Mouse (Mus musculus) ES-E14 (cell line): ENCODE measurements around the gene Sars2.

Source experiments
- HCFC1 ChIP-seq: IDR thresholded peaks from 2 replicates; pipeline ENCODE4 v1.6.1; 2012; ENCODE audit warnings: low read length, inconsistent platforms, borderline replicate concordance; ENCODE audit not compliant: insufficient read depth
- MAFK ChIP-seq: IDR thresholded peaks from 2 replicates; pipeline ENCODE4 v1.6.1; 2014; ENCODE audit warnings: mild to moderate bottlenecking, low read depth, low read length, inconsistent platforms; ENCODE audit not compliant: insufficient read depth
- ZC3H11A ChIP-seq: IDR thresholded peaks from 2 replicates; pipeline ENCODE4 v1.6.1; 2012; ENCODE audit warnings: low read depth, mild to moderate bottlenecking, inconsistent platforms, low read length, borderline replicate concordance
- ZNF384 ChIP-seq: IDR thresholded peaks from 2 replicates; pipeline ENCODE4 v1.6.1; 2012; ENCODE audit warnings: low read depth, low read length, inconsistent platforms

DNA sequence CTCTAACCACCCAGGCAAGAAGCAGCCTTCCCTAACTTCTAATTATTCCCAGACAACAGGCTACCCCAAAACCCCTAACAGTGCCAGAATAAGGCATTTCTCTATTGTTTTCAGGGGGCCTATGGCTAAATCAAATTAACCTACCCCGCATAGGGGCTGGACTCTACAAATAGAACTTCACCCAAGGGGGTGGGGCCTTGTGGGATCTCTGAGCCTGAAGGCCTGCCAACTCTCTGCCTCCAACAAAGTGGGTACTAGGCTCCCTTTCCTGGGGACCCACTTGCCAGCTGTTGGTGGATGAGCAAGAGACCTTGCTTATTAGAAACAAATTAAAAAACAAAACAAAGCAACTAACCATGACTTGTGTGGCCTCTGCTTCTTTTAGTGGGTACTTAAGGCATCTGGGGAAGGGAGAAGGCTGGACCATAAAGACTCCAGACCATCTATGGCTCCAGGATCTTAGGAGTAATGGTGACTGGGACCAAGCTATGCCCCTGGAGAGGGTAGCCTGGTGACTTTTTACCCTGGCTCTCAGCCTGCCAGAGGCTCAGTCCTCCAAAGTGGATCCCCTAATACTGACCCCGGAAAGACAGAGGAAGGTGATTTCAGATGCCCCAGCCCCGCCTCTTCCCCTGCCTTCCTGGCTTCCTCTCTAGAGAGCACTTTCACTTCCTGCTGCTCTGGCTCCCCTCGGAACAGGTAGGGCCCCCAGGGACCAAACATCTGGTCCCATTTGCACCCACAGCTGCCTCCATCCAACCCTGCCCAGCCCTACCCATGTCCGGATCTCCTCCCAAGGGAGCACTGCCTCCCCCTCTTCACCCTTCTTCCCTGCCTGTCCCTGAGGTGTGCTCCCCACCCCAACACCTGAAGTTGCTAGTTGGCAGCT, 46.8 kb downstream of the Sars2 start, which contains the start of gene Rinl:
- TF ChIP-seq MAFK = no peak
- TF ChIP-seq HCFC1 = no peak
- TF ChIP-seq ZC3H11A = no peak
- TF ChIP-seq ZNF384 = no peak
